Mouse (Mus musculus): Measurements from ENCODE around the gene Creb3. TPM values are rescaled to one million over a fixed set of nuclear protein-coding genes. Genes with fewer than 3 reads are reported as not detected.
"Not testable (repeated sequence)": the region's sequence is repeated elsewhere in the genome, so short reads cannot be mapped to it uniquely, and the experiment has no call there.

The Creb3 gene
- polyA plus RNA-seq, 1 experiment from 2014 or later, result 54.5 TPM

- Histone ChIP-seq H3K4me1 (ENCODE audit: control insufficient read depth, insufficient read depth, low read length) (no peaks in the 10 kb centered on the region), H3K27me3 (ENCODE audit: control insufficient read depth, insufficient read depth, low read length) (no peaks in the 10 kb centered on the region), H3K4me3 (ENCODE audit: low read depth, low read length) (no peak overlapping the region), H3K27ac (ENCODE audit: low read depth, low read length) (no peak overlapping the region), H3K36me3 (ENCODE audit: control insufficient read depth, insufficient read depth, low read length) (peaks cover 53% of the 10 kb centered on the region), H3K9me3 (ENCODE audit: control insufficient read depth, low read length) (no peaks in the 10 kb centered on the region), H3K4me2 (no peak overlapping the region), H3K9ac (ENCODE audit: low read length) (no peak overlapping the region)
- 93% methylated on average over 12 of the region's 12 CpGs for WGBS
- ATAC-seq (ENCODE audit: low FRiP score) (no peak), DNase-seq (ENCODE audit: low spot score, missing footprints) (no peak)
Measured at GRCm38 (mm10) chr4:43549055-43549454, 13.1 kb upstream of the Creb3 start.

- H3K4me1 ChIP-seq (ENCODE audit: control insufficient read depth, insufficient read depth, low read length); H3K9me3 ChIP-seq (ENCODE audit: control insufficient read depth, low read length); H3K27ac ChIP-seq (ENCODE audit: low read depth, low read length); H3K4me2 ChIP-seq; DNase-seq (ENCODE audit: low spot score, missing footprints); H3K9ac ChIP-seq (ENCODE audit: low read length); H3K27me3 ChIP-seq (ENCODE audit: control insufficient read depth, insufficient read depth, low read length); ATAC-seq (ENCODE audit: low FRiP score); H3K4me3 ChIP-seq (ENCODE audit: low read depth, low read length): not testable (repeated sequence)
- WGBS, result 92% methylated on average over 6 of the region's 6 CpGs
- H3K36me3 ChIP-seq (ENCODE audit: control insufficient read depth, insufficient read depth, low read length), result peaks cover 47% of the 10 kb centered on the region
Measured at GRCm38 (mm10) chr4:43551854-43552253, 10.3 kb upstream of the Creb3 start.

- DNase-seq (ENCODE audit: low spot score, missing footprints) (no peak), ATAC-seq (ENCODE audit: low FRiP score) (no peak)
- Histone ChIP-seq H3K9me3 (ENCODE audit: control insufficient read depth, low read length) (no peaks in the 10 kb centered on the region), H3K4me2 (no peak overlapping the region), H3K9ac (ENCODE audit: low read length) (no peak overlapping the region), H3K4me3 (ENCODE audit: low read depth, low read length) (no peak overlapping the region), H3K27ac (ENCODE audit: low read depth, low read length) (no peak overlapping the region), H3K27me3 (ENCODE audit: control insufficient read depth, insufficient read depth, low read length) (no peaks in the 10 kb centered on the region), H3K36me3 (ENCODE audit: control insufficient read depth, insufficient read depth, low read length) (peaks cover 42% of the 10 kb centered on the region), H3K4me1 (ENCODE audit: control insufficient read depth, insufficient read depth, low read length) (no peaks in the 10 kb centered on the region; the same call in 1 of the 2 replicates)
- WGBS, result 92% methylated on average over 5 of the region's 5 CpGs
Measured at GRCm38 (mm10) chr4:43552437-43552836, 9.7 kb upstream of the Creb3 start.

DNA sequence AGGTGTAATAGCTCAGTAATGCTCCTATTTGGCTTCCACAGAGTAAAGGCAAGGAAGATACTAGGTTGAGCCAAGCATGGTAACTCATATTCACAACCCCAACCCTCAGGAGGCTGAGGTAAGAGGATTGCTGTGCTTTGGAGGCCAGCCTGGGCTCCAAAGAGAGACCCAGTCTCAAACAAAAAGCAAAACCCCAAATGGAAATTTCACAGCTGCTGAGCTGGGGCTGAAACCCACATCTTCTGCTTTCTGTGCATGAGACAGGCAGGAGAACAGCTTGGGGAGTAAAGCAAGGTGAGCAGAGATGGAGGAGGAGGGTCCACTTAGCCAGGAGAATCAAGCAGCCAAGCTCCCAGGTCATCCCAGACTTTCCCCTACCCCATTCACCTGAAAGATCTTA, 8.2 kb upstream of the Creb3 start:
- Histone ChIP-seq H3K27me3 (ENCODE audit: control insufficient read depth, insufficient read depth, low read length) (no peaks in the 10 kb centered on the region), H3K4me2 (no peak overlapping the region), H3K27ac (ENCODE audit: low read depth, low read length) (no peak overlapping the region), H3K9ac (ENCODE audit: low read length) (no peak overlapping the region), H3K4me3 (ENCODE audit: low read depth, low read length) (no peak overlapping the region), H3K4me1 (ENCODE audit: control insufficient read depth, insufficient read depth, low read length) (peaks cover 8% of the 10 kb centered on the region), H3K9me3 (ENCODE audit: control insufficient read depth, low read length) (no peaks in the 10 kb centered on the region), H3K36me3 (ENCODE audit: control insufficient read depth, insufficient read depth, low read length) (peaks cover 41% of the 10 kb centered on the region)
- DNase-seq (ENCODE audit: low spot score, missing footprints) (no peak), ATAC-seq (ENCODE audit: low FRiP score) (no peak)

- H3K4me1 ChIP-seq (ENCODE audit: control insufficient read depth, insufficient read depth, low read length), result peaks cover 19% of the 10 kb centered on the region
- ATAC-seq (ENCODE audit: low FRiP score), result no peak
- no peaks in the 10 kb centered on the region for H3K27me3 ChIP-seq (ENCODE audit: control insufficient read depth, insufficient read depth, low read length)
- no peak overlapping the region for H3K4me2 ChIP-seq
- no peak overlapping the region for H3K27ac ChIP-seq (ENCODE audit: low read depth, low read length)
- WGBS, result 95% methylated on average over 7 of the region's 7 CpGs
- H3K9ac ChIP-seq (ENCODE audit: low read length), result no peak overlapping the region
- no peak for DNase-seq (ENCODE audit: low spot score, missing footprints)
- no peaks in the 10 kb centered on the region for H3K9me3 ChIP-seq (ENCODE audit: control insufficient read depth, low read length)
- H3K4me3 ChIP-seq (ENCODE audit: low read depth, low read length), result no peak overlapping the region
- peaks cover 26% of the 10 kb centered on the region for H3K36me3 ChIP-seq (ENCODE audit: control insufficient read depth, insufficient read depth, low read length)
Measured at GRCm38 (mm10) chr4:43555926-43556325, 6.2 kb upstream of the Creb3 start.

DNA sequence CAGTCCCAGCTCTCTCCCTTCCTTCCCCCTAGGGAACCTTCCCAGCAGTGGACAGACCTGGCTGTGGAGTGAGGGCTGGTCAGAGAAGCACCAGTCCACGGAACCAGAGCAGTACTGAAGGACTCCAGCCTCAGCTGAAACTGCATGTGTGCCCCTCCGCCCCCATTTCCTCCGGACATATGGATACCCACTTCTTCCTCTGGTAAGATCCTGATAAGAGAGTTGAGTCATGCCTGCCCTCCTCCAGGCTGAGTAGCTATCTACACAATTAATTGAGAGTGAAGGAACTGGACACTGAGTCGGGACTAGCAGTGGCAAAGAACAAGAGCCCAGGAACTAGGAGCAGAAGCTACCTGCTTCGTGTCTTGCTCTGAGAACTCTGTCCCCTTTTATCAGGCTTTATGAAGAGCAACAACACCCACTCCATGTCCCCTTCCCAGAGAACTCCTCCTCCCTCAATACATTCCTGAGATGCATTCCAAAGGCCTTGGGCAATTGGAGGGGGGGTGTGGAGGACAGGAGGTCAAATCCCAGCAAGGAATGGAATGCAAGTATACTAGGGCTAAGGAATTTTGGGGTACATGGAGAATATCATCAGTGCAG, 4.0 kb upstream of the Creb3 start:
- Histone ChIP-seq H3K9ac (ENCODE audit: low read length) (no peak overlapping the region), H3K9me3 (ENCODE audit: control insufficient read depth, low read length) (no peaks in the 10 kb centered on the region), H3K27me3 (ENCODE audit: control insufficient read depth, insufficient read depth, low read length) (no peaks in the 10 kb centered on the region), H3K4me3 (ENCODE audit: low read depth, low read length) (no peak overlapping the region), H3K4me2 (0 out of 2 replicates have a peak overlapping the region, but pooled peaks have one; percentile 19), H3K27ac (ENCODE audit: low read depth, low read length) (no peak overlapping the region), H3K36me3 (ENCODE audit: control insufficient read depth, insufficient read depth, low read length) (peaks cover 14% of the 10 kb centered on the region; the same call in 1 of the 2 replicates), H3K4me1 (ENCODE audit: control insufficient read depth, insufficient read depth, low read length) (peaks cover 27% of the 10 kb centered on the region)
- ATAC-seq (ENCODE audit: low FRiP score), result no peak
- no peak for DNase-seq (ENCODE audit: low spot score, missing footprints)
- WGBS, result 63% methylated on average over 5 of the region's 5 CpGs

DNA sequence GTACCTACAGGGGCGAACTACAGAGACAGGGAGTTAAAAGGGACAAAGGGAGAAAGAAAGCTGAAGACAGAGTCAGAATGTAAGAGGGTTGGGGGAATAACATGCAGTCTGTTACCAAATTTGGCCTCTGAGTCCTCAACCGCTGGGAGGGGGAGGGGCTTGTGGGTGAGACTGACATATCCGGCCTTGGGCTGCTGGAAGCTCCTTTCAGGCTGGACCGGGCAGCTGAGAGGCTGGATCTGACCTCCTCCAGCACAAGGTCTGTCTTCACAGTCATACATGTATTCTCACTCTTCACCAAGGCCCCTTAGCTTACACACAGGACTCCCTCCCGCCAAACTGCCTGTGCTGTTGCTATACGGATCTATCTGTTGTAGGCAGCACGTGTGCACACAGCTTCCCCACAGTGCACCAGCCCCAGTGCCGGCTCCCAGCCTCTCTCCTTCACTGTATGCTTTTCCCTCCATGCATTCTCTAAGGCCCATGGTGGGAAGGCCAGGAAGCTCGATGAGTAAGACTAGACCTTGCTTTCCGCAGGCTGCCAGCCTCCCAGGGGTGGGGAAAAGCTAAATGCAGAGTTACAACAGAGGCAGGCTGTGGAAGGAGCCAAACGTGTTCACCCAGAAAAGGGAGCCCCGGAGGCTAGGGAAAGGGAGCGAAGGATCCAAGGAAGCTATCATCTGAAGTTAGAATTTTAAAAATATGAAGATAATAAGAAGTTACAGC, 3.3 kb upstream of the Creb3 start:
- H3K36me3 ChIP-seq (ENCODE audit: control insufficient read depth, insufficient read depth, low read length), result peaks cover 8% of the 10 kb centered on the region; the same call in 1 of the 2 replicates
- ATAC-seq (ENCODE audit: low FRiP score), result no peak
- no peak overlapping the region for H3K9ac ChIP-seq (ENCODE audit: low read length)
- no peak overlapping the region for H3K27ac ChIP-seq (ENCODE audit: low read depth, low read length)
- H3K4me1 ChIP-seq (ENCODE audit: control insufficient read depth, insufficient read depth, low read length), result peaks cover 33% of the 10 kb centered on the region
- DNase-seq (ENCODE audit: low spot score, missing footprints), result peak; percentile 89
- no peak overlapping the region for H3K4me3 ChIP-seq (ENCODE audit: low read depth, low read length)
- WGBS, result 39% methylated on average over 13 of the region's 13 CpGs
- peak overlapping the region; percentile 19; the same call in 1 of the 2 replicates for H3K4me2 ChIP-seq
- H3K27me3 ChIP-seq (ENCODE audit: control insufficient read depth, insufficient read depth, low read length), result no peaks in the 10 kb centered on the region
- no peaks in the 10 kb centered on the region for H3K9me3 ChIP-seq (ENCODE audit: control insufficient read depth, low read length)

- no peaks in the 10 kb centered on the region for H3K27me3 ChIP-seq (ENCODE audit: control insufficient read depth, insufficient read depth, low read length)
- peak overlapping the region; percentile 11; the same call in 1 of the 2 replicates for H3K4me2 ChIP-seq
- H3K9me3 ChIP-seq (ENCODE audit: control insufficient read depth, low read length), result no peaks in the 10 kb centered on the region
- WGBS, result 83% methylated on average over 13 of the region's 13 CpGs
- H3K27ac ChIP-seq (ENCODE audit: low read depth, low read length), result no peak overlapping the region
- DNase-seq (ENCODE audit: low spot score, missing footprints) (no peak), ATAC-seq (ENCODE audit: low FRiP score) (no peak)
- H3K9ac ChIP-seq (ENCODE audit: low read length), result no peak overlapping the region
- peaks cover 33% of the 10 kb centered on the region for H3K4me1 ChIP-seq (ENCODE audit: control insufficient read depth, insufficient read depth, low read length)
- H3K36me3 ChIP-seq (ENCODE audit: control insufficient read depth, insufficient read depth, low read length), result peaks cover 6% of the 10 kb centered on the region; the same call in 1 of the 2 replicates
- no peak overlapping the region for H3K4me3 ChIP-seq (ENCODE audit: low read depth, low read length)
Measured at GRCm38 (mm10) chr4:43559519-43560242, 2.5 kb upstream of the Creb3 start.

DNA sequence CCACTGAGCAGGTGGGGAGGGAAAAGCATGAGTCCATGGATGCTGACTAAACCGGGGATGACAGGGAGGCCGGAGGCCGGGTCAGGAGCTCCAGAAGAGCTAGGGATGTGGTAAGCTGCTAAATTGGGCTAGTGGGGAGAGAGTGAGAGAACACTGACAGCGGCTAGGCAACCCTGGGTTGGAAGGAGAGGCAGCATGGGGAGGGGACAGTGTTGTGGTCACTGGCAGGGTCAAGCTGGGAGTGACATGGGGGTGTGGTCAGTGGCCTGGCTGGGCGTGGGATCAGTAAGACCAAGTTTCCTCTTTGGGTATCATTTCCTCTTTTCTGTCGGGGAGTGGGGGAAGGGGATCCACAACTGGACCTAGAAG, 1.9 kb upstream of the Creb3 start:
- Histone ChIP-seq H3K27me3 (ENCODE audit: control insufficient read depth, insufficient read depth, low read length) (no peaks in the 10 kb centered on the region), H3K9me3 (ENCODE audit: control insufficient read depth, low read length) (no peaks in the 10 kb centered on the region), H3K4me2 (peak overlapping the region; percentile 11; the same call in 1 of the 2 replicates), H3K36me3 (ENCODE audit: control insufficient read depth, insufficient read depth, low read length) (peaks cover 4% of the 10 kb centered on the region; the same call in 1 of the 2 replicates), H3K27ac (ENCODE audit: low read depth, low read length) (no peak overlapping the region), H3K4me3 (ENCODE audit: low read depth, low read length) (no peak overlapping the region), H3K4me1 (ENCODE audit: control insufficient read depth, insufficient read depth, low read length) (peaks cover 33% of the 10 kb centered on the region), H3K9ac (ENCODE audit: low read length) (no peak overlapping the region)
- 54% methylated on average over 6 of the region's 6 CpGs for WGBS
- DNase-seq (ENCODE audit: low spot score, missing footprints), result no peak
- no peak for ATAC-seq (ENCODE audit: low FRiP score)
